Mouse (Mus musculus) urinary bladder, postnatal 36 days (tissue): ENCODE data around the gene Abca5.

ENCODE experiments used
- DNase-seq, 2 experiments: peaks; one replicate each; pipeline ENCODE4 v3.0.0; 2022; ENCODE audit warnings: low spot score in 2 of 2, mixed read lengths in 1 of 2

Gene Abca5

DNA sequence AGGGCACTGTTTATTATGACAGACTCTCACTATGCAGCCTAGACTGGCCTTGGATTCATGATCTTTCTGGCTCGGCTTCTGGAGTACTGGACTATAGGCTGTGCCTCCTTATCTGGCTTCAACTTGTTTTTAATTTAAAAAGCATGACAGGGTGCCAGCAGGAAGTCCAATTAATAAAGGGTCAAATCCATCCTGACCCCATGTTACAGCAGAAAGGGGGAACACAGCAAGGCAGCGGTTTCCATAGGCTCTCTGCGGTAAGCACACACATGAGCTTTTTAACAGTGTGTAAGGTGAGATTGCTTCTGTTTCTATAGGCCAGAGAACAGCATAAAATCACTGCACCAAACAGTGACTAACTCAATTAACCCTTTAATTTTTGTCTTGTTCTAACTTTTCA is 34.1 kb downstream of the Abca5 start:
- DNase-seq = no peak

DNA sequence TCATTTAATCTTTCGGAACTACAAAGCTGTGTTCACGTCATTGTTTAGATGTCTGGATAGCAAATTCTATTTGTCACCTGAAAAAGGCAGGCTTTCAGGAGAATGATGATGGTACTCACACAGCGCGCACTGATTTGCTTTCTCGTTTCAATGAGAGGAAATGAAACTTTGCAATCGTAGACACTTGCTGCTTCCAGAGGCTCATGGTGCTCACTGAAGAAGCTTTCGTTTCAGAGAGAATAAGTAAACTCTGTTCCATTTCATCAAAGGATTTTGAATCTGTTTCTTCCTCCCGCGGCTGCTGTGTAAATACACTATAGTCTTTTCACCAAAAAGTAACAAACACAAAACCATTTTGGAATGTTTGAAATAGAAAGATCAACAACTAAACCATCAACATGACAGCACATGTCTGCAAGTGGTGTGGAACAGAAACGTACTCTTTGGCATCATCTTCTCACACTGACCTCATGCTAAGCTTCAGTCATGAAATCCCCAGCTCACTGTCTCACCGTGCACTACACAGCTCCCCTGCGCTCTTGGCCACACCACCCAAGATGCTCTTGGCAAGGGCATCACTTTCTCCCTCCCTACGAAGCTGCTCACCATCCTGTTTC is 39.5 kb downstream of the Abca5 start:
- DNase-seq = no peak

DNA sequence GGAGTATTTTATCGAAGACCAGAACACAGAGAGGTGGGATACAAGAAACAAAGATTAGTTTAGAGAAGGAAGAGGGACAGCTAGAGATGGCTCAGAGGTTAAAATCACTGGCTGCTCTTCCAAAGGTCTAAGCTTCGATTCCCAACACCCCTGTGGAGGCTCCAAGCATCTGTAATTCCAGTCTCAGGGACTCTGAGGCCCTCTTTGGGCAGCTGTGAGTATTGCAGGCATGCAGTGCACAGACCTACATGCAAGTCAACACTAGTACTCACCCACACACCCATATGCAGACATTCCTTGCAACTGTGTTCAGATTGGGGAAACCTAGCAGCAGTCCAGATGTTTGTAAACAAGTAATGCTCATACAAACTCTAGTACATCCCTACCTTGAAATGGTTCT is 46.9 kb downstream of the Abca5 start:
- no peak for DNase-seq

DNA sequence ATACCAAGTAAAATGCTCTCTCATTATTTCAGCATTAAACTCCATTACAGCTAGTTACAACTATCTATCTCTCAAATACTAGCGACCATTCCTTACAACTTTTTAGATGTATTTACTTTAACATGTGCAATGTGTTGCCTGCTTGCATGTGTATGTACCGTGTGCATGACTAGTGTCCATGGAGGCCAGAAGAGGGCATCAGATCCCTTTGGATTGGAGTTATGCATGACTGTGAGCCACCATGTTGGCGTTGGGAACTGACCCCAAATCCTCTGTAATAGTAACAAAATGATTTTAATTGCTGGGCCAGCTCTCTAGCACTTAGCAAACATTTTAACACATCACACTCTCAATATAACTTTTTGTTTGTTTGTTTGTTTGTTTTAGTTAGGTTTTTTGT is 49.1 kb downstream of the Abca5 start:
- no peak for DNase-seq

DNA sequence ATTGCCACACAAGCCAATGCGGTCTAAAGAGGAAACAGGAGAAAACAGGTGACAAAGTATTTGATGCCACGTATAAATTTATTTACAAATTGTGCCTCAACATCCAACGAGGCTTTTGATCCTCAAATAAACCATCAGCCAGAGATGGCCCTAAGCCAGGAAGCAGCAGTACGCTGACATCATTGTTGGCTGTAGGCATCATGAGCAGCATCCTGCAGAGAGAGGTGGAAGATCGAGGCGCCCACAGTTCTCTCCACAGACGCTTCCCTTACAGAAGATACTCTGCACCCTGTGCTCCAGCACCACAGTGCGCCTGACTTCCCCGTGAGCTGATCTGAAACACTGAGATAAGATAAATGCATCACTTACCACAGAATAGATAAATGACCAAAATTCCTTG is 49.8 kb downstream of the Abca5 start:
- DNase-seq = no peak

DNA sequence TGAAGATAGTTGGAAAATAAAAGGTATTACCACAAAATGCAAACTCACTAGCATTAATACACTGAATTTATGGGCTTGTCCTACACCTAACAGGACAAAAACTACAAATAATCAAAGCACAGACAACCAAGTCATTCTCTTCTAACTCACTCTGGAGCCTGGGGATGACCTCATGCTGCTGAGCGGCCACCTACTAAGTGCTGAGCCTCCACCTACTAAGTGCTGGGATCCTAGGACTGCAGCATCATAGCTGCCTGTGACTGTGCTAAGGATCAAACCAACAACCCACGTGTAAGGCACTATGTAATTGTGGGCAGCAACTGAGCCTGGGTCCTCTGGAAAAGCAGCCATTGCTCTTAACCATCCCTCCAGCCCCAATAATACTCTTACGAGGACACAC is 51.2 kb downstream of the Abca5 start:
- DNase-seq = no peak

DNA sequence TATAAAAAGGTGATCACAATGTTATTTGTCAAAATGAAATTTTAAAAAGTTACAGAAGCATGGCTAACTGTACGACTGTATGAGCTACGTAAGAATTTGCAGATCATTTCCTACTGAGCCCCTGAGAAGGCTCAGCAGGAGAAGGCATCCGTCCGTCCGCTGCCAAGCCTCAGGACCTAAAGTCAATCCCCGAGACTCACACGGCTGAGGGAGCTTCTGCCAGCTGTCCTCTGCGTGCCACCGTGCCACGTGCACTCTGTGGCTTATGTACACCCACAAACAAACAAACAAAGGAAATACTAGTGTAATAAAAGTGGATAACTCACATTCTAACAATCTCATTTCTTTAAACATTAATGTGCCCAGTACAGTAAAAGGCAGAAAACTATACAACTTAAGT is 52.7 kb downstream of the Abca5 start:
- DNase-seq = no peak

DNA sequence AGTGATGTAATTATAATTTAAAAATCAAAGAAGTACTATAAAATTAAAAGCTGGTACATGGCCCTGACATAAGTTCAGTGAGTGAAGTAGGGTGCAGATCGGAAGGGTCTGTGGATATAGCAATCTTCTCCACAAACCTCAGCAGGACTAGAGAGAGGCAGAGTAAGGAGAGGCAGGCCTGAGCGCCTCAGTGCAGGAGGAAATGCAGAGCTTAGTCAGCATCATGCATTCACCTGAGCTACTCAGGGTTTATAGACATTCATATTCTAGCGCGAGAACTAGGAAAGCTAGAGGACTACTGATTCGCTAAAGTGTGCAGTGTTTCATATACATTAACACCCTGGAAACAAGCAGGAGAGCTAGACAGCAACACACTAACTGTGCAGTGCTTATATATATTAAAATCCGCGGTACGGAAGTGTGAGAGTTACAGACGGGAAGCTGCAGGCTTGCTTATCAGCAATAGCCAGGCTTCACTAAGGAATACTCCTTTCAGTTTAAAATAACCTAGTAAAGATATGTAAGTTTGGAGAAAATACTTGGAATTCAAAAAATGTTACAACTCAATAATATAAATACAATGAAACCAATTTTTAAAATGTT is 53.2 kb downstream of the Abca5 start:
- no peak for DNase-seq

DNA sequence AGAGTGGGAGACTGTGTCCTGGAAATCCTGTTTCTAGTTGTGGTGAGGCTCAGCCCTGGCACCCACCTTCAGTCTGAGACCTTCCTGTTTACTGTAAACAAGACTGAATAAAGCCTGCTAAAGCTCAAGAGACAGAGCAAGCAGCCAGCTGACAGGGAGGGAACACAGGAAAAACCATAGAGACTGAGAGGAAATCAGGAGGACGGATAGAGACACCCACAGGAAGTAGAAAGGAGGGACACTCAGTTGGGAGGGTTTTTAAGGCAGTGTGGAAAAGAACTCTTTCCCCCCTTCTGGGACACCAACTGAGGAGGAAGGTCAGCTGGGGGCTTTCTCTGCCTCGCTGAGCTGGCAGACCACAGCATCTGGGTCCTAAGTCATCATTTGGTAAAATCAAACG is 62.7 kb downstream of the Abca5 start:
- DNase-seq = no peak

DNA sequence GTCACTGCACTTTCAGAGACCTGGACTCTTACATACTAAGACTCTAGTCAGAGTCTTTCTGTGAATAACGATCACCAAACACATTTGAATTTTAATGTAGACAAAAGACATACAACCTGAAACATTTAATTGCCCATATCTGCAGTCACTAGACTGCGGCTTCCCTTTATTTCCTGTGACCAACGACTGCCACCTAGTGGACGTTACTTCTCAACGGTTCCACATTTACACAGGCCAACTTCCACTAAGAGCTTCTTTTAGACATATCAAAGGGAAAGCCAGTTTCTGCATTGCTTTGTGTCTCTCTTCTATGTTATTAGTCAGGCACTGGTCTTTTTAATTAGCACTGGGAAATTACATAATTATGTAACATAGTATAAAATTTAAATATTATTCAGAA is 65.8 kb downstream of the Abca5 start:
- DNase-seq = peak in 1 of 2 experiments; percentile 25

DNA sequence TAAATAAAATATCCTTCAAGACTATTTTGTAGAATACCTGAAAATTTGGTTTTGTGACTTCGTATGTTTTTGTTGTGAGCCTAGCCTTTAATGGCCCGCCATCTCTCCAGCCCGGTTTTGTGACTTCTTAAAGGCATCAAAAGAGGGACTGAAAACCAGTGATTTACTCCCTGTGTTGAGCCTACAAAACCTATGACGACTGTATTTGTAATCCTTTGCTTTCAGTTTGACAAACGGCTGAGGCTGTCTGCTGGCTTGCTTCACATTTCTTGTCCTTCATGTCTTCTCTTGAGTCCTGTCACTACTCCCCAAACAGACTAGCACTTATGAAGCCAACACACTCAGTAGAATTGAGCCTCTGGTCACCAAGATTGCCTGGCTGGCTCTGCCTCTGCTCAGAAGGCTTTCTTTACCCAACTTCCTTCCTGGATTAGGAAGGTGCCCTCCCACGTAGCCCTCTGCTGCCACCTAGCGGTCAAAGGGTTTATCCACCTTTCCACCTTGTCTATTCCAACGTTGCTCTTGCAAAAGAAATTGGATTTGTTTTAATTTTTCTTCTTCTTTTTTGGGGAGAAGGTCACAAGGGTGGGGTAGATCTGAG is 69.2 kb downstream of the Abca5 start:
- peak; percentile 77 to 88 for DNase-seq

DNA sequence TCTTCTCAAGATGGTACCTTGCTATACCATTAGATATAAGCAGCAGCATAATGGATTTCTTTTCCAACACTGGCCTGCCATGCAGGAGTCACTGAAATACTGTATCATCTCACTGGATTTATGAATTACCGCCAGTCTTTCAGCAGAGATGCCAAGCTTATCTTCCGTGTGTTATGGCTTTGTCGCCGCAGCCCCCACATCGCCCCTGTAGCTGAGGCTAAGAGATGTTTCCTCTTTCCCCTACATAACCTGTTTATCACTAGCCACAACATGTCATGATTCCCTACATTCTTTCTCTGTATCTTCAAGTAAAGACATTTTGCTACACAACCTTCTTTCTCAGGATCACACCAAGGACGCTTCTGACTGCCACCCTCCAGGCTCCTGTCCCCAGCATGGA is 70.3 kb downstream of the Abca5 start:
- no peak for DNase-seq

DNA sequence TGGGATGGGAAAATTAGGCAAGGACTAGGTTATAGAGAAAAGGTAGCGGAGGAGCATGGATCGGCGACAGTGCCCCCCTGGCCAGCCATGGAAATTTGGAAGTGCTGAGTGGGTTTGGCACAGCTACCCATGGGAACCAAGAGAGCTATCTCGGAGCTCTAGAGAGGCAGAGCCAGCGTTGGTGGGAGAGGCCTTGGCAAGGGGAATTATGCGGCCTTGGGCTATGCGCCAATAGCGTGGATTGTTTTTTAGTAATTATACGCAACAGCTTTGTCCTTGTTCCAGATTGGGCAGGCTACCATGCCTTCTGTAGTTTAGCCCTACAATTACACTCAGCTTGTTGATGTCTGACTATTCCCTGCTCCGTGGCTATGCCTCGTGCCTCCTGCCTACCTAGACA is 70.8 kb downstream of the Abca5 start:
- DNase-seq = no peak

DNA sequence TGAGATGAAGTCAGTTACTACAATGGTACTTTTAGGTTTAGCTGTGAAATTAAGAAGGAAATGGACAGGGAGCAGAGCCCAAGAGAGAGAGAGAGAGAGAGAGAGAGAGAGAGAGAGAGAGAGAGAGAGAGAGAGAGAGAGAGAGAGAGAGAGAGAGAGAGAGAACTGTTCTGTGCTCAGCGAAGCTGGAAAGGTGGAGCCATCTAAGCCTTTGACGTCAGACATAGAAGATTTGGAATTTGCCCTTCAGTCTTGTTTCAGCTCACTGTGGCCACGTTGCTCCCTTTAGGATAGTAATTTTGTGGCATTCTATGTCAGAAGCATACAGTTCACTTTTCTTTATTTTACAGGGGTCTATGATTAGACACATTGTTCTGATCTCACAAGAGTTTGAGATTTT is 75.6 kb downstream of the Abca5 start:
- no peak for DNase-seq

DNA sequence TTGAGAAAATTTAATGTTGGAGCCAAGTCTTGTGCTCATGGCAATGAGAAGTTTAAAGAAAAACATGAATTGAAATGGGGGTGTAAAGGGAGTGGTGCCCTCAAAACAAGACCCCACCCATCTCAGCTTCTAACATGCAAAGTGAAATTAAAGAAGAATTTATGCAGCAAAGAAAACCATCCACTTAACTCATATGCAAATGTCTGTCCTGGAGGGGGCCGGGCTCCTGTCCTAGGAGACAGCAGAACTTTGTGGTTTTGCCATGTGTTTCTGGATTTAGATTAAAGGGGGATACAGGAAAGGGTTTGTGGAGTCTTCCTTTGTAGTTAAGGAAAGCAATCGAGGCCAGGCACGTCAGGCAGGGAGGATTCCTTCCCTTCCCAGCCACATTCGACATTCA is 79.6 kb downstream of the Abca5 start:
- DNase-seq = no peak

DNA sequence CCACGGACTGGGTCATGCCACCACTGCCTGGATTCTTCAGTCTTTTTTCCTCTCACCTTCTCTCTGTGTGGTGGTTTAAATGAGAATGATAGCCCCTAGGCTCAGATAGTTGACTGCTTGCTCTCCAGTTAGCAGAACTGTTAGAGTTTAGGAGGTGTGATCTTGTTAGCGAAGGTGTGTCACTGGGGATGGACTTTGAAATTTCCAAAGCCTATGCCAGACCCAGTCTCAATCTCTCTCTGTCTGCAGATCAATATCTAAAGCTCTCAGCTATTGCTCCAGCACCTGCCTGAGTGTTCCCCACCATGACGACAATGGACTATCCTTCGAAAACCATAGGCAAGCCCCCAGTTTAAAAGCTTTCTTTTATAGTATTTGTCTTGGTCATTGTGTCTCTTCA is 80.5 kb downstream of the Abca5 start:
- DNase-seq = no peak

DNA sequence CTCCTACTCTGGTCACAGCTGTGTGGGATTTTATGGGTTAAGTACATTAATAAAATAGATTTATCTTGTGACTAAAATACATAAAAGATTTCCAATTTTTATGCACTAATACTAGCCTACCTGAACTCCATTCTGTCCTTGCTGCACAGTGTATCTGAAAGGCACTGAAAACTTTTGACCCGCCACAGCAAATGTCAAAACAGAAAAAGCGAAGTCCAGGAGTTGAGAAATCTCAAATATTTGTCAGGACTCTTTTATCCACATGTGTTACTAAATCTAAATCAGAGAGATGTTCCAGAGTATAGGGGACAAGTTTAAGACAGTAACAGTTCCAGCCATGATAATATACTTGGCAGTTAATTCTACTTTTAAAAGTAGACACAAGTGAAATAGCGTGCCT is 85.3 kb downstream of the Abca5 start:
- no peak for DNase-seq

DNA sequence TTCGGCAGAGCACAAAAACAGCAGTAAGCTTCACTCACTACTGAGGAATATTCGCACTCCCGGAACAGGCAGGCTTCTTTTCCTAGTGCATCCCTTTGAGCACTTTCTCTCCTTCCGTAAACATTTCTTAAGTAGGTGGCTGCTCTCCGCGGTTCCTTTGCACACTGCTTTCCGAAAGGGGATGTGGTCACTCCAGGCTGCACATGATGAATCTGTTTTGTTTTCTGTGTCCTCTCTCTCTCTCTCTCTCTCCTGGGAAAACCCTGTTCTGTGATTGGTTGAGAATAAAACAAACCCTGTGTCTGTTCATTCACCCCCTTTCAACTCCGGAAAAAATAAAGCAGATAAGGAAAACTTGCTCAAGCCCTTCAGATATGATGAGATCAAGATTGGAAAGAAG is 86.0 kb downstream of the Abca5 start, which contains the start of gene Abca6:
Gene Abca6 (minus strand): TSS at position 243 of the 400 bp plus-strand sequence.
- peak; percentile 4 to 29 for DNase-seq

DNA sequence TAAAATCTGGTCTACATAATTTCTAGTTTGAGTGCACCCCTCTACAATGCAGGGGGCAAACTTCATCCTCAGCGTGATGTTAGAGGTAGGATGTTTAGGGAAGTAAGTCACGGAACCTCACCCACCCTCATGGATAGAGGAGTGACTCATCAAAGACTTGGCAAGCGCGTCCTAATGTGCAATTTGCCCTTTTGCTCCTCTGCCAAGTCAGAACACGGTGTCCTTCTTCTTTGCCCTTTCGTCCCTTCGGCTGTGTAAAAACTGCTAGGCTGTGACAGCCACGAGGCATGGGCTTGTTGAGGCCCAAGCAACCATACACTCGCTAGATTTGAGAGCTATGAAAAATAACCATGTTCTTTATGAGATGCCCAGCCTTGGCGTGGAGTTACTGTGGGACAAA is 92.8 kb downstream of the Abca5 start:
- DNase-seq = peak in 1 of 2 experiments; percentile 31

DNA sequence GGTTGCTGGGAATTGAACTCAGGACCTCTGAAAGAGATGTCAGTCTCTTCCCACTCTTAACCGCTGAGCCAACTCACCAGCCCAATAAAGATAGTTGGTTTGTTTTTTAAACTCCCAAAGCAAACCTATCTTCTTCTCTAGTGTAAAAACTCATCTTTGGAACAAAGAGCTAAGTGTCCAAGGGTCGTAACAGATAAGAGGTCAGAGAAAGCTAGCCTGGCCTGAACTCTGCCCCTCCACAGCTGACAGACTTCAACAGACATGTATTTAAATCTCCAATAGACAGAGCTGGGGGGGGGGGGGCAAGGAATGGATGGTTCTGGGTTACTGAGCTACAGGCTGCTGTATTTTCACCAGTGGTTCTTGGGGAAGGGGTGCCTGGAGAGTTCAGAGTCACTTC is 100.0 kb downstream of the Abca5 start:
- DNase-seq = no peak

DNA sequence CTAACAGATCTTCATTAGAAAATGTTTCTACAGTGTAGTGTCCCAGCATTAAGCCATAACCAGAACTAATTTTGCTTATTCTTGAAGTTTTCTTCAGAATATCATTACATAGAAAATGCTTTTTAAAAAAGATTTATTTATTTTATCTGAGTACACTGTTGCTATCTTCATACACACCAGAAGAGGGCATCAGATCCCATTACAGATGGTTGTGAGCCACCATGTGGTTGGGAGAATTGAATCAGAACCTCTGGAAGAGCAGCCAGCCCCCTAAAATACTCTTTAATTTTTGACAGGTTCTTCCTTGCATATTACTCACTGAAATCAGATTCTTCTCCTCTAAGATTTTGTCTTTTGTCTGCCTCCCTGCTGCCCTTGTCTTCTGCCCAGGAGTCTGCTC is 104.5 kb downstream of the Abca5 start:
- DNase-seq = no peak
